Mouse (Mus musculus) liver, embryonic 12.5 days (tissue): ENCODE results near the gene Prkcb. TPM values are rescaled to one million over a fixed set of nuclear protein-coding genes. Genes with fewer than 3 reads are reported as not detected.

Experiments
- ATAC-seq: fragments of 200-750 bp; cut with Nextera tagmentation; 2 replicates; pipeline ENCODE4 v1.8.0; 2017; ENCODE audit warnings: moderate number of reproducible peaks, mild to moderate bottlenecking, moderate library complexity
- H3K27ac ChIP-seq: fragments of 300-500 bp; sonication (generic); 2 replicates; pipeline ENCODE4 v1.5.1; 2016; ENCODE audit warnings: mild to moderate bottlenecking
- H3K27me3 ChIP-seq: fragments of 300-500 bp; sonication (generic); replicated peaks from 2 replicates; pipeline ENCODE4 v1.6.1; 2016; ENCODE audit warnings: mild to moderate bottlenecking, moderate library complexity
- H3K36me3 ChIP-seq: fragments of 300-500 bp; sonication (generic); 2 replicates; pipeline ENCODE4 v1.6.1; 2016; ENCODE audit warnings: mild to moderate bottlenecking, moderate library complexity
- H3K4me1 ChIP-seq: fragments of 300-500 bp; sonication (generic); 2 replicates; pipeline ENCODE4 v1.6.1; 2016
- H3K4me2 ChIP-seq: fragments of 300-500 bp; sonication (generic); 2 replicates; pipeline ENCODE4 v1.6.1; 2016; ENCODE audit warnings: mild to moderate bottlenecking, moderate library complexity
- H3K4me3 ChIP-seq: fragments of 300-500 bp; sonication (generic); 2 replicates; pipeline ENCODE4 v1.5.1; 2016; ENCODE audit warnings: mild to moderate bottlenecking, moderate library complexity
- H3K9ac ChIP-seq: fragments of 300-500 bp; sonication (generic); 2 replicates; pipeline ENCODE4 v1.6.1; 2016; ENCODE audit warnings: mild to moderate bottlenecking, moderate library complexity
- H3K9me3 ChIP-seq: fragments of 300-500 bp; sonication (generic); replicated peaks from 2 replicates; pipeline ENCODE4 v1.6.1; 2016; ENCODE audit warnings: mild to moderate bottlenecking, moderate library complexity
- WGBS: fragments of 180-500 bp; shearing (Covaris S2); methylation state at CpG from one replicate; pipeline ENCODE4 v1.1.7; 2016; ENCODE audit not compliant: insufficient replicate concordance; 5-methylcytosine and 5-hydroxymethylcytosine counted together
- polyA plus RNA-seq: library from polyadenylated mRNA; unstranded; fragments of >200 nt; fragmentation: Nextera tagmentation; extraction: Ambion mirVana; gene quantifications from 2 replicates; pipeline ENCODE4 v1.2.1, GENCODE M21; 2016

Prkcb gene
- polyA plus RNA-seq, 1 experiment from 2014 or later: 2.3 TPM

- WGBS: 67% methylated on average over 7 of the region's 7 CpGs
- Histone ChIP-seq H3K4me2 (no peak overlapping the region), H3K4me3 (no peak overlapping the region), H3K36me3 (no peaks in the 10 kb centered on the region), H3K9me3 (no peaks in the 10 kb centered on the region), H3K27ac (no peak overlapping the region), H3K4me1 (peaks cover 12% of the 10 kb centered on the region), H3K27me3 (peaks cover 33% of the 10 kb centered on the region), H3K9ac (no peak overlapping the region)
- ATAC-seq: no peak
Observed at GRCm38 (mm10) chr7:122294111-122294510, 5.6 kb downstream of the Prkcb start.

- Histone ChIP-seq H3K4me2 (no peak overlapping the region), H3K9me3 (no peaks in the 10 kb centered on the region), H3K9ac (no peak overlapping the region), H3K4me3 (no peak overlapping the region), H3K27ac (no peak overlapping the region), H3K4me1 (no peaks in the 10 kb centered on the region), H3K36me3 (no peaks in the 10 kb centered on the region), H3K27me3 (peaks cover 21% of the 10 kb centered on the region)
- ATAC-seq: no peak
- 69% methylated on average over 4 of the region's 4 CpGs for WGBS
Observed at GRCm38 (mm10) chr7:122295363-122295762, 6.8 kb downstream of the Prkcb start.

DNA sequence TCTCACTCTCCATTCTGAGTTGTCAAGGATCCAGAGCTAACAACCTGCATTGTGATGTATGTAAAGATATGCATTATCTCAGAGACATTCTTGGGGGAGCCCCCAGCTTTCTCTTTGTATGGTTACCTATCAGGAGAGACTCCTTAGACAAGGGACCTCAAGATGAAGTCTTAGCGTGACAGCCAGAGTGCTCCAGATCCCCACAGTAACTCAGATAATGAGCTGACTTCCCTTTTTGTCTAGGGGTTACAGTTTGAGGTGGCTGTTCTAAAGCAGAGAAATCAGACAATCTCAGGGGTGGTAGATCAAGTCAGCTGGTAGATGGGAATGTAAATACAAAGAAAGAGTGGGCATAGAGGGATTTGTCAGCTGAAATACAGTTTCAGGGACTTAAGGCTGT lies 7.8 kb downstream of the Prkcb start:
- Histone ChIP-seq H3K36me3 (no peaks in the 10 kb centered on the region), H3K4me3 (no peak overlapping the region), H3K27ac (no peak overlapping the region), H3K27me3 (peaks cover 11% of the 10 kb centered on the region; the same call in 1 of the 2 replicates), H3K4me2 (no peak overlapping the region), H3K4me1 (no peaks in the 10 kb centered on the region), H3K9ac (no peak overlapping the region), H3K9me3 (peaks cover 5% of the 10 kb centered on the region)
- WGBS: 8% methylated on average over 1 of the region's 1 CpGs
- ATAC-seq: no peak

DNA sequence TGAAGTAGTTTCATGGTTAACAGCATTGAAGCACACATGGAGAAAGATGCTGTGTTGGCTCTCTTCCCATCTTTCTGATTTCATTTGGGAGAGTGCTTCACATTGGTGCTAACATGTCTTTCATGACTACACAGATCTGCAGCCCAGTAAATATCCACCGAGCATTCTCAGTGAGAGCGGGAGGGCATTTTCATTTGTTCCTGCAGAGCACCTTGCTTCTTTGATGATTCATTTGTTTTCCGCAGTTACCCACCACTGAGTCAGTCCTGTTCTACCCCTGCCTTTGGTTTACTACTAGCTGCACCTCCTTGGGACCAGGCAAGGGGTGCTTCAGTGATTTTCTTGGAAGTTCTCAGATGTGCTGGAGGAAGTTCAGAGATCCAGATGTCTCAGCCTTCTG lies 8.3 kb downstream of the Prkcb start:
- Histone ChIP-seq H3K27me3 (peaks cover 6% of the 10 kb centered on the region; the same call in 1 of the 2 replicates), H3K36me3 (no peaks in the 10 kb centered on the region), H3K9ac (no peak overlapping the region), H3K9me3 (peaks cover 6% of the 10 kb centered on the region), H3K4me2 (no peak overlapping the region), H3K27ac (no peak overlapping the region), H3K4me3 (no peak overlapping the region), H3K4me1 (no peaks in the 10 kb centered on the region)
- WGBS: 64% methylated on average over 3 of the region's 3 CpGs
- no peak for ATAC-seq

DNA sequence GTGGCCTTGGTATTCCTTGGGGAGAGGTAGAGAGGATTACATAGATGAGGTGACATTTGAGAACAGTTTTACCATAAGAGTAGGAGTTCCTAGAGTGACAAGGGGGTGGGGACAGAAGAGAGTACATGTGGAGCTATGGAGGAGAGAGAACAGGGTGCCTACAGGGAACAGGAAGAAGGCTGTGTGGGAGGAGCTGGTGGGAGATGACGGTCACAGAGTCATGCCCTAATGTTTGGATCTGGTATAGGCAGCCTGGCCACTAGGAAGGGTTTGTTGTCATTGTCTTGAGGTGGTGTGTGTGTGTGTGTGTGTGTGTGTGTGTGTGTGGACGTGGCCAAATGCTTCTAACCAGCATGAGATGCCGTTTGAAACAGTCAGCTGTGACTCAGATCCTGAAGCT lies 9.1 kb downstream of the Prkcb start:
- H3K9ac ChIP-seq: no peak overlapping the region
- H3K36me3 ChIP-seq: no peaks in the 10 kb centered on the region
- WGBS: 31% methylated on average over 3 of the region's 3 CpGs
- no peak for ATAC-seq
- no peaks in the 10 kb centered on the region for H3K27me3 ChIP-seq
- H3K27ac ChIP-seq: no peak overlapping the region
- H3K4me3 ChIP-seq: no peak overlapping the region
- H3K4me1 ChIP-seq: no peaks in the 10 kb centered on the region
- H3K9me3 ChIP-seq: peaks cover 6% of the 10 kb centered on the region
- H3K4me2 ChIP-seq: no peak overlapping the region

DNA sequence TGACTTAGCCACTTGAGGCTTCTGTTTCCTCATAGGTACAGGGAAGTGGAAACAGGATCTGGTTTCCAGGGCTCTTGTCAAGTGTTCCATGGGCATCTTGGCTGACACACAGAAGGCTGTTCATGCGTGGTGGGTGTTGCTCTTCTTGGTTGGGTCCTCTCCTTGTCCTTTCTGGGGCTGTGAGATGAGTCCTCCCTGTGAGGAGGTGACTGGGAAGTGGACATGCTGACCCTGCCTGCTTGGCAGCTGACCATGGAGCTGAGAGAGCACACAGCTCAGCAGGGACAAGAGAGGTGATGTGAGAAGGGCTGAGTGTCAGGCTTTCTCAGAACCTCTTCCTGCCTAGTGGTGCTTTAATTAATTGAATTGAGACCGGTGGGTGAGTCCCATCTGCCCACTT lies 10.2 kb downstream of the Prkcb start:
- Histone ChIP-seq H3K4me1 (no peaks in the 10 kb centered on the region), H3K27me3 (no peaks in the 10 kb centered on the region), H3K9me3 (peaks cover 6% of the 10 kb centered on the region), H3K36me3 (no peaks in the 10 kb centered on the region), H3K4me2 (no peak overlapping the region), H3K27ac (no peak overlapping the region), H3K4me3 (no peak overlapping the region), H3K9ac (no peak overlapping the region)
- ATAC-seq: no peak
- WGBS: 55% methylated on average over 2 of the region's 2 CpGs

DNA sequence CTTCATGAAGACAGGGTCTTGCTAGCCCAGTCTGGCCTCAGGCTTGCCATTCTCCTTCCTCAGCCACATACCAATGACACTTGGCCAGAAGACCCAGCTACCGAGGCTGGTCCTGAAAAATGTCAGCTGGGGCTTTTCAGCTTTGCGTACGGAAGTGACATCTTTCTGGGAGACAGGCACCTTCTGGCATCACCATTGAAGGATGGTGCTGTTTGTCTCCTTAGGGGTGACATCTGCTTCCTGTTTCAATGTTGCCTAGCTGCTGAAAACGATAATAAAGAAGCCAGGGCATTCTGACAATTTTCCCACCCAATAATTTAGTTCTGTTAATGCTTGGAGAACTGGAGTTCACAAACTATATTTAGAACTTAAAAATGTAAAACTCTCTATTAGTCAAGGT lies 12.0 kb downstream of the Prkcb start:
- H3K4me1 ChIP-seq: no peaks in the 10 kb centered on the region
- H3K27me3 ChIP-seq: no peaks in the 10 kb centered on the region
- H3K36me3 ChIP-seq: no peaks in the 10 kb centered on the region
- H3K9me3 ChIP-seq: peaks cover 6% of the 10 kb centered on the region
- no peak overlapping the region for H3K4me2 ChIP-seq
- H3K9ac ChIP-seq: no peak overlapping the region
- no peak overlapping the region for H3K4me3 ChIP-seq
- ATAC-seq: no peak
- H3K27ac ChIP-seq: no peak overlapping the region
- 58% methylated on average over 4 of the region's 4 CpGs for WGBS

DNA sequence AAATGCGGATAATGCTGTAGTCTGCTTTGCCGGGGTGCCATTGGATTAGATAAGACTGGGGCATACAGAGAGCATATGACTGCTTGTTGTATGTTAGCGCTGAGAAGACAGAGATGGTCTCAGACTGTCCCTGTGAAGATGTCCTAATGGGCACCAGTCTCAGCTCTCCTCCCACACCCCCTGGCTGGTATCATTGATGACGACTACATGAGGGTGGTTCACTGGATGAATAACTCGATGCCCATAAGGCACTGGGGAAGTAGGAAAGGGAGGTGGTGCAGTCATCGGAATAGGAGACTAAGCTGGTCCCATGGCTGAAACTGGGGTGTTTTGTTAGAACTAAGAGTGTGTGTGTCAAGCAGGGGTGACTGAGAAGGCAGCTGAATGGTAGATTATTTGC lies 14.0 kb downstream of the Prkcb start:
- ATAC-seq: no peak
- Histone ChIP-seq H3K9me3 (peaks cover 6% of the 10 kb centered on the region), H3K4me1 (no peaks in the 10 kb centered on the region), H3K4me3 (no peak overlapping the region), H3K27ac (no peak overlapping the region), H3K36me3 (no peaks in the 10 kb centered on the region), H3K9ac (no peak overlapping the region), H3K4me2 (no peak overlapping the region), H3K27me3 (no peaks in the 10 kb centered on the region)
- 71% methylated on average over 6 of the region's 6 CpGs for WGBS

DNA sequence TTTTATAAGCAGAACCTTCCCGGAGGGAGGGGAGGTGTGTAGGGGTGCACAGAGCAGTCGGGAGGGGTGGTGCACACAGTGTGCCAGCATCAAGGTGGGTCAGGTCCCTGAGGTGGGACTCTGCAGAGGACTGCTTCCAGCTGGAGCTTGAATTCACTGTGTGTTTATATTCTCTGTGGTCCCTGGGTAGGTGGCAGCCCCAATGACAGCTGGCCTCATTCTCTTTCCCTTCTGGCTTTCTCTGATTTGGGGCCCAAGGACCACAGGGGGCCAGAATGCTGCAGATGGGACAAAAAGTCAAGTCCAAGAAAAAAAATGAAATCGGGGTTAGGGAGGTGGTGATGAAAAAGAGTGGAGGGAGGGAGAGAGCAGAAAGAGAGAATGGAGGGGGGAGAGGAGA lies 15.4 kb downstream of the Prkcb start:
- no peak for ATAC-seq
- WGBS: 56% methylated on average over 3 of the region's 3 CpGs
- no peak overlapping the region for H3K4me3 ChIP-seq
- no peak overlapping the region for H3K27ac ChIP-seq
- no peaks in the 10 kb centered on the region for H3K27me3 ChIP-seq
- H3K4me2 ChIP-seq: no peak overlapping the region
- no peaks in the 10 kb centered on the region for H3K4me1 ChIP-seq
- H3K9ac ChIP-seq: no peak overlapping the region
- H3K9me3 ChIP-seq: peaks cover 6% of the 10 kb centered on the region
- no peaks in the 10 kb centered on the region for H3K36me3 ChIP-seq

- Histone ChIP-seq H3K27ac (no peak overlapping the region), H3K9ac (no peak overlapping the region), H3K4me1 (no peaks in the 10 kb centered on the region), H3K9me3 (peaks cover 6% of the 10 kb centered on the region), H3K27me3 (no peaks in the 10 kb centered on the region), H3K36me3 (no peaks in the 10 kb centered on the region), H3K4me2 (no peak overlapping the region), H3K4me3 (no peak overlapping the region)
- WGBS: 58% methylated on average over 2 of the region's 2 CpGs
- no peak for ATAC-seq
Observed at GRCm38 (mm10) chr7:122304521-122304920, 16.0 kb downstream of the Prkcb start.

DNA sequence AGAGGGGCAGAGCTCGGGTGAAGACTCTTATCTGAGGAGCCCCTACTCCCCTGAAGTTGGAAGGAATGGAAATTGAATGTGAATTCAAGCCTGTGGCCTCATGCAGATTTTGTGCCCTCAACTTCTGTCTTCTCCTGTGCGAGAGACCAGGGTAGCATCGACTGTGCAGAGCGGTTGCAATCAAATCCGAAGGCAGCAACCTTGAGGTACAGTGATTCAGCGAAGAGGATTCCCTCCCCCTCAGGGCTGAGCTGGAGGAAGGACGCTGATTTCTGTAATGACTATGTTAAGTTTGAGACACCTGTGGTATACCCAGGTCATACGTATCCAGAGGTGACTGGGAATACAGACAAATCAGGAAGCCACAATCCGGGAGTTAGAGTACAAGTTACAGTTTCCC lies 18.7 kb downstream of the Prkcb start:
- no peak for ATAC-seq

GRCm38 (mm10) chr7:122308661-122309060 lies 20.1 kb downstream of the Prkcb start:
- Histone ChIP-seq H3K9ac (no peak overlapping the region), H3K27ac (no peak overlapping the region), H3K27me3 (no peaks in the 10 kb centered on the region), H3K36me3 (no peaks in the 10 kb centered on the region), H3K4me1 (no peaks in the 10 kb centered on the region), H3K4me3 (no peak overlapping the region), H3K4me2 (no peak overlapping the region), H3K9me3 (no peaks in the 10 kb centered on the region)
- WGBS: 76% methylated on average over 5 of the region's 5 CpGs
- ATAC-seq: no peak

More for the DNA sequence above, 18.7 kb downstream of the Prkcb start:
- Histone ChIP-seq H3K4me1 (no peaks in the 10 kb centered on the region), H3K4me2 (no peak overlapping the region), H3K9me3 (no peaks in the 10 kb centered on the region), H3K36me3 (no peaks in the 10 kb centered on the region), H3K27ac (no peak overlapping the region), H3K9ac (no peak overlapping the region), H3K27me3 (no peaks in the 10 kb centered on the region), H3K4me3 (no peak overlapping the region)
- WGBS: 71% methylated on average over 9 of the region's 9 CpGs

GRCm38 (mm10) chr7:122309909-122310725 lies 21.6 kb downstream of the Prkcb start:
- Histone ChIP-seq H3K27me3 (no peaks in the 10 kb centered on the region), H3K36me3 (no peaks in the 10 kb centered on the region), H3K4me2 (no peak overlapping the region), H3K9me3 (no peaks in the 10 kb centered on the region), H3K27ac (no peak overlapping the region), H3K4me1 (no peaks in the 10 kb centered on the region), H3K9ac (no peak overlapping the region), H3K4me3 (no peak overlapping the region)
- no peak for ATAC-seq
- 31% methylated on average over 14 of the region's 14 CpGs for WGBS
